In the genomic region with DNA sequence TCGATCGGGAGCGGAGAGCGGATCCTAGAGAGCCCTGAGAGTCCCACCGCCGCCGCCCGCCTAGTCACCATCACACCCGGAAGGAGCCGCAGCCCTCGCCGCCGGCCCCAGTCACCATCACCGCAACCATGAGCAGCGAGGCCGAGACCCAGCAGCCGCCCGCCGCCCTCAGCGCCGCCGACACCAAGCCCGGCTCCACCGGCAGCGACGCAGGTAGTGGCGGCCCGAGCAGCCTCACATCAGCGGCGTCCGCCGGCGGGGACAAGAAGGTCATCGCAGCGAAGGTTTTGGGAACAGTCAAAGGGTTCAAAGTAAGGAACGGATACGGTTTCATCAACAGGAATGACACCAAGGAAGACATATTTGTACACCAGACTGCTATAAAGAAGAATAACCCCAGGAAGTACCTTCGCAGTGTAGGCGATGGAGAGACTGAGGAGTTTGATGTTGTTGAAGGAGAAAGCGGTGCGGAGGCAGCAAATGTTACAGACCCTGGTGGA, we compare ENCODE assay signal across 9 mouse cellular contexts. TPM values are rescaled to one million over a fixed set of nuclear protein-coding genes. Genes with fewer than 3 reads are reported as not detected.
DNase-seq lines count a peak whose midpoint lies in the region; ATAC-seq and TF ChIP-seq lines count a peak whose summit lies in the region.
"Had no signal": no experiment of that assay in that cellular context is flagged by ENCODE, and none has a peak within 500 bp of the region (broad histone marks: within the 10 kb centered on the region; RNA-seq: fewer than 3 reads in every experiment).

No protein-coding gene starts in this region.

- no peak for TF ChIP-seq EP300 in liver, embryonic 14.5 days (IDR thresholded peaks at IDR 0.05; ENCODE audit: low read depth)

- WGBS in intestine, postnatal 0 days = 4% methylated on average over 41 of the region's 41 CpGs
- WGBS in liver, embryonic 14.5 days (ENCODE audit: insufficient replicate concordance) = 7% methylated on average over 41 of the region's 41 CpGs

- no peaks in the 10 kb centered on the region for H3K4me1 ChIP-seq in intestine, postnatal 0 days (replicated peaks; ENCODE audit: control insufficient read depth, insufficient read depth, low read length)
- no peaks in the 10 kb centered on the region for H3K4me1 ChIP-seq in liver, embryonic 14.5 days (replicated peaks; ENCODE audit: control insufficient read depth in 2 of 2, insufficient read depth in 2 of 2, low read length in 1 of 2)

- no peak for ATAC-seq in intestine, postnatal 0 days
- ATAC-seq in liver, embryonic 14.5 days (ENCODE audit: insufficient read depth) = no peak
- no peak for ATAC-seq in monocyte, adult 5-6 weeks (replicated peaks; ENCODE audit: insufficient number of reproducible peaks, low FRiP score, low TSS enrichment, poor library complexity, severe bottlenecking)

- H3K27me3 ChIP-seq in intestine, postnatal 0 days (replicated peaks; ENCODE audit: control insufficient read depth, insufficient read depth, low read length) = no peaks in the 10 kb centered on the region
- peaks cover 19% of the 10 kb centered on the region for H3K27me3 ChIP-seq in liver, embryonic 14.5 days (ENCODE audit: control insufficient read depth, insufficient read depth, low read length)

- no peak overlapping the region for H3K27ac ChIP-seq in intestine, postnatal 0 days (ENCODE audit: low read depth, low read length)
- H3K27ac ChIP-seq in liver, embryonic 14.5 days = no peak overlapping the region
- H3K27ac ChIP-seq: macrophage had no signal

- H3K4me2 ChIP-seq in intestine, postnatal 0 days (replicated peaks; ENCODE audit: low read depth) = peak overlapping the region; percentile 72
- H3K4me2 ChIP-seq in liver, embryonic 14.5 days (ENCODE audit: low read depth) = peak overlapping the region; percentile 46

- DNase-seq in ovary, postnatal 36 days (ENCODE audit: low spot score) = peak; percentile 37
- DNase-seq in ovary, postnatal 14 days (ENCODE audit: low spot score) = no peak
- DNase-seq in cerebellum, postnatal 10 days = peak; percentile 75 to 78
- peak; percentile 8 to 10 for DNase-seq in frontal cortex, postnatal 25 days (ENCODE audit: low spot score in 2 of 2)
- no peak for DNase-seq in liver, embryonic 14.5 days (ENCODE audit: low read depth in 3 of 3, low spot score in 3 of 3)
- peak; percentile 48 for DNase-seq in retina, postnatal 1 day

- peak overlapping the region; percentile 40 for H3K4me3 ChIP-seq in intestine, postnatal 0 days (ENCODE audit: low read depth, low read length)
- peak overlapping the region in 1 of 2 experiments; percentile 18; a peak in 2 of 4 replicates for H3K4me3 ChIP-seq in liver, embryonic 14.5 days (ENCODE audit: insufficient read depth in 1 of 2, low read depth in 2 of 2, low read length in 2 of 2)

- H3K9ac ChIP-seq in intestine, postnatal 0 days (ENCODE audit: low read depth, low read length) = peak overlapping the region; percentile 34; the same call in 1 of the 2 replicates
- H3K9ac ChIP-seq in liver, embryonic 14.5 days (replicated peaks) = no peak overlapping the region

- TF ChIP-seq CTCF in intestine, postnatal 0 days (IDR thresholded peaks at IDR 0.05; ENCODE audit: low read depth) = no peak
- TF ChIP-seq CTCF in liver, embryonic 14.5 days (IDR thresholded peaks at IDR 0.05; ENCODE audit: low read depth) = no peak

- H3K36me3 ChIP-seq in intestine, postnatal 0 days (ENCODE audit: control insufficient read depth, insufficient read depth) = no peaks in the 10 kb centered on the region
- no peaks in the 10 kb centered on the region for H3K36me3 ChIP-seq in liver, embryonic 14.5 days (replicated peaks; ENCODE audit: control insufficient read depth, insufficient read depth, low read depth)

- H3K9me3 ChIP-seq in intestine, postnatal 0 days (ENCODE audit: control insufficient read depth) = no peaks in the 10 kb centered on the region
- H3K9me3 ChIP-seq in liver, embryonic 14.5 days (ENCODE audit: control insufficient read depth, low read length) = no peaks in the 10 kb centered on the region

RNA-seq across cellular contexts. Expression of gene Uqcrc2, which starts 37.2 kb away (rescaled TPM):
- 246 and 267 TPM in 2 replicates for polyA plus RNA-seq in intestine, postnatal 0 days (2015; fragmentation: Nextera tagmentation; extraction: Ambion mirVana)
- 86.8 and 95.8 TPM in 2 replicates for polyA plus RNA-seq in liver, embryonic 14.5 days (2012; rRNA removed)
- 136 and 142 TPM in 2 replicates for polyA plus RNA-seq in liver, embryonic 14.5 days (2014; fragmentation: Nextera tagmentation; extraction: Ambion mirVana)
- total RNA-seq in monocyte, adult 5-6 weeks (2017) = 83.2 to 96.9 TPM (median 91.7 TPM) in 3 replicates

Comparison
In these comparisons a context has a peak if more than half of its experiments do, and no peak if none do; other contexts are left out.
1. DNase-seq: peak in ovary, postnatal 36 days (single experiment), cerebellum, postnatal 10 days (2 of 2), frontal cortex, postnatal 25 days (2 of 2) and retina, postnatal 1 day (single experiment); none in ovary, postnatal 14 days (single experiment) and liver, embryonic 14.5 days (0 of 3).